Mouse (Mus musculus) hindbrain, embryonic 16.5 days (tissue): ENCODE data around the gene Mysm1. TPM values are rescaled to one million over a fixed set of nuclear protein-coding genes. Genes with fewer than 3 reads are reported as not detected.

ENCODE experiments used
- ATAC-seq: fragments of 200-750 bp; cut with Nextera tagmentation; 2 replicates; pipeline ENCODE4 v1.8.0; 2017; ENCODE audit warnings: moderate TSS enrichment, moderate library complexity
- H3K27ac ChIP-seq: fragments of 300-500 bp; sonication (generic); 2 replicates; pipeline ENCODE4 v1.5.1; 2014; ENCODE audit warnings: low read depth, mild to moderate bottlenecking, control low read depth, low read length, moderate library complexity
- H3K27me3 ChIP-seq: fragments of 300-500 bp; sonication (generic); replicated peaks from 2 replicates; pipeline ENCODE4 v1.6.1; 2014; ENCODE audit warnings: low read length; ENCODE audit not compliant: control insufficient read depth, insufficient read depth
- H3K36me3 ChIP-seq: fragments of 300-500 bp; sonication (generic); 2 replicates; pipeline ENCODE4 v1.6.1; 2014; ENCODE audit warnings: mild to moderate bottlenecking, low read length, moderate library complexity, mixed read lengths; ENCODE audit not compliant: control insufficient read depth, insufficient read depth
- H3K4me1 ChIP-seq: fragments of 300-500 bp; sonication (generic); 2 replicates; pipeline ENCODE4 v1.6.1; 2014; ENCODE audit warnings: low read depth, low read length; ENCODE audit not compliant: control insufficient read depth, insufficient read depth
- H3K4me2 ChIP-seq: fragments of 300-500 bp; sonication (generic); 2 replicates; pipeline ENCODE4 v1.6.1; 2014; ENCODE audit warnings: mild to moderate bottlenecking, low read length, control low read depth, moderate library complexity
- H3K4me3 ChIP-seq: fragments of 300-500 bp; sonication (generic); 2 replicates; pipeline ENCODE4 v1.5.1; 2014; ENCODE audit warnings: mild to moderate bottlenecking, low read length, control low read depth, moderate library complexity
- H3K9ac ChIP-seq: fragments of 300-500 bp; sonication (generic); 2 replicates; pipeline ENCODE4 v1.6.1; 2014; ENCODE audit warnings: low read depth, mild to moderate bottlenecking, control low read depth, low read length, moderate library complexity
- H3K9me3 ChIP-seq: fragments of 300-500 bp; sonication (generic); 2 replicates; pipeline ENCODE4 v1.6.1; 2014; ENCODE audit warnings: mild to moderate bottlenecking, low read length, moderate library complexity; ENCODE audit not compliant: control insufficient read depth
- WGBS: fragments of 180-500 bp; shearing (Covaris S2); extraction: QIAGEN DNeasy Blood & Tissue Kit; methylation state at CpG from one replicate; pipeline ENCODE4 v1.1.7; 2014; 5-methylcytosine and 5-hydroxymethylcytosine counted together
- polyA plus RNA-seq: library from polyadenylated mRNA; unstranded; fragments of >200 nt; fragmentation: Nextera tagmentation; extraction: Ambion mirVana; gene quantifications from 2 replicates; pipeline ENCODE4 v1.2.1, GENCODE M21; 2015

Gene Mysm1
- polyA plus RNA-seq, 1 experiment from 2014 or later = 22.4 TPM

DNA sequence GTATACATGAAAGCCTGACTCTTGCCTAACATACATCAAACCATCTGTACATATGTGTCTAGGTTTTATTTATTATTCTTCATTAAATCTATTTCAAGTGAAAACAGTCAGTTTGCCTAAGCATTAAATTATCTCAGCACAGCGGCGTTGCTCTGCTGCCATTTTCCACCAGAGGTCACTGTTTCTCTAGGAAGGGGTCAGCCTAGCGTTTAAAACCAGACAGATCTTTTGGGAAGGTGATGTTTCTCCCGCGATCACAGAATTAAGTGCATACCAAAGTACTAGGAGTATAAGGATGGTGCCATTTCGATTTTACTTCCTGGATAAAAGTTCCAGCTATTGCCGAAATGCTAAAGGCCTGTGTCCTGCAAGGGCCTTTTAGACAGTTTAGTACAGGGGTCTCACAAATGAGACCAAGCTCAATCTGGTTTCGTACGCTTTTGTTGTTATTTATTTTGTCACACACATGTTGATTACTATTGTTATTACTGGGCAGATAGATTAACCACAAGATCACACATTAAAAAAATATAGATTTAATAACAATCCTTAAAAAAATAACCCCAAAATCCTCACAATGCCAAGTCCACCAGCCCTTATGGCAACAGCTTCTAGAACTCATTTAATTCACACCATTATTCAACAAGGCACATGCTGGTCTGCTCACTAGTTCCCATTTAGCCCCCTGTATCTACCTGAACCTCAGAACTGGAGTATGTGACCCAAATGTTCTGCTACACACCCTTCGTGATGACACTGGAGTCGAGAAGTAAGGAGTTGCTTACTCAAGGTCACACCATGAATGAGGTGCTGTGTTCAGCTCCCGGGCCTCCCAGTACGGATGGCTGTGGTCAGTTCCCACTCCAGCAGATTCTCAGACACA lies 29.5 kb upstream of the Mysm1 start:
- peak; percentile 90 for ATAC-seq
- Histone ChIP-seq H3K27me3 (no peaks in the 10 kb centered on the region), H3K4me3 (no peak overlapping the region), H3K9me3 (no peaks in the 10 kb centered on the region), H3K27ac (no peak overlapping the region), H3K4me2 (no peak overlapping the region), H3K9ac (no peak overlapping the region), H3K4me1 (peaks cover 2% of the 10 kb centered on the region; the same call in 1 of the 2 replicates), H3K36me3 (no peaks in the 10 kb centered on the region)
- 44% methylated on average over 13 of the region's 13 CpGs for WGBS

GRCm38 (mm10) chr4:95007759-95008158 lies 28.9 kb upstream of the Mysm1 start:
- 61% methylated on average over 8 of the region's 8 CpGs for WGBS
- no peaks in the 10 kb centered on the region for H3K9me3 ChIP-seq
- H3K27ac ChIP-seq = no peak overlapping the region
- H3K4me2 ChIP-seq = no peak overlapping the region
- H3K27me3 ChIP-seq = no peaks in the 10 kb centered on the region
- no peak overlapping the region for H3K9ac ChIP-seq
- ATAC-seq = peak; percentile 45
- peaks cover 2% of the 10 kb centered on the region; the same call in 1 of the 2 replicates for H3K4me1 ChIP-seq
- H3K36me3 ChIP-seq = no peaks in the 10 kb centered on the region
- H3K4me3 ChIP-seq = no peak overlapping the region

- H3K4me3 ChIP-seq = no peak overlapping the region
- no peak overlapping the region for H3K27ac ChIP-seq
- H3K36me3 ChIP-seq = no peaks in the 10 kb centered on the region
- 69% methylated on average over 6 of the region's 6 CpGs for WGBS
- H3K9ac ChIP-seq = no peak overlapping the region
- no peak overlapping the region for H3K4me2 ChIP-seq
- H3K9me3 ChIP-seq = no peaks in the 10 kb centered on the region
- H3K27me3 ChIP-seq = no peaks in the 10 kb centered on the region
- ATAC-seq = no peak
- peaks cover 2% of the 10 kb centered on the region; the same call in 1 of the 2 replicates for H3K4me1 ChIP-seq
Observed at GRCm38 (mm10) chr4:95005251-95005830, 26.4 kb upstream of the Mysm1 start.

DNA sequence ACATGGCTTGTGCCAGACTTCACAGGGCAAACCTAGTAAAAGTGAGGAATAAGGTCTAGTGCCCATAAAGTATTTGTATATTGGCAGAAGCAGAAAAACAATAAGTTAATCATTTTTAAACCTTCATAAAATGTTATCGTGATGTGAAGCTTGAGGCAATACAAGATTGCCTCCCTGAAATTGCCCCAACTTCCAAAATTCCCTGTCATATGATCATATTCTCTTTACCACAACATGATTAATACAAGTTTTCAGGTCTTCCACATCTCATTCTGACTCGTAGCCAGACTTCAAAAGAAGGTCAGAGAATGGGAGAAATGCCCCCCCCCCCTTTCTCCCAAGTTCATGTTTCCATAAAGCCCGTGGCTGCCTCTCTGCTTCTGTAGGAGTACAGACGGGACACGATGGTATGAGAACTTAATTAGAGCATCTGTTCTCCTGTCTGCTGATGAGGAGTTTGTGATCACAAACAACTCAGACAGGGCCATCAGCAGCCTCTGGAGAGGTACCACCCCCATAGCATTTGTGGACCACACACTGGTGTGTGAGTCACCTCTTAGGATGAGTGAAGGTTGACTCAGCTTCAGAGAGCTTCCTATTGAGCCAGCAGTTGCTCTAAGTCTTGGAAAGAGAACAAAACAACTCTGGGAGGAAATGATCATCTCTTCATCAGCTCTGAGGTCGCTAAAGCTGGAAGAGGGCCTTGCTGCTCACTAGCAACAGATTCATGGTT lies 22.3 kb upstream of the Mysm1 start:
- Histone ChIP-seq H3K4me2 (no peak overlapping the region), H3K36me3 (no peaks in the 10 kb centered on the region), H3K4me3 (no peak overlapping the region), H3K9ac (no peak overlapping the region), H3K27me3 (no peaks in the 10 kb centered on the region), H3K9me3 (no peaks in the 10 kb centered on the region), H3K4me1 (no peaks in the 10 kb centered on the region), H3K27ac (no peak overlapping the region)
- no peak for ATAC-seq
- WGBS = 63% methylated on average over 6 of the region's 6 CpGs

DNA sequence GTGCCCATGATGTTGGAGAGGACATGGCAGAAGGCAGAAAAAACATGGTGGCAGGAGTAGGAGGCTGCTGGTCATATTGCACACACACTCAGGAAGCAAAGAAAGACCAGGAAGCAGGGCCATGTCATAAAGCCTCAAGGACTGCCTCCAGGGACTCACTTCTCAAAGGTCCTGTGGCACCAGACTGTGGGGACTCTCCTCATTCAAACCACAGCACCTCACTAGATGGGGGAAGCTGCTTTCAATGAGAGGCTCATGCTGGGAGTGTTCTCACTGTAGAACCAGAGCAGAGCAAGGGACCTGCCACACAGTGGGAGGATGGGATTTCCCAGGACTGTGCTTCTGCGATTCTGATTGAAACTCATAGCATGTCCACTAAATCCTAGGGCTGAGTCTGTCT lies 21.2 kb upstream of the Mysm1 start:
- no peak overlapping the region for H3K4me2 ChIP-seq
- H3K9me3 ChIP-seq = no peaks in the 10 kb centered on the region
- no peak for ATAC-seq
- H3K4me3 ChIP-seq = no peak overlapping the region
- 84% methylated on average over 1 of the region's 1 CpGs for WGBS
- no peak overlapping the region for H3K9ac ChIP-seq
- no peaks in the 10 kb centered on the region for H3K36me3 ChIP-seq
- no peak overlapping the region for H3K27ac ChIP-seq
- no peaks in the 10 kb centered on the region for H3K27me3 ChIP-seq
- no peaks in the 10 kb centered on the region for H3K4me1 ChIP-seq

DNA sequence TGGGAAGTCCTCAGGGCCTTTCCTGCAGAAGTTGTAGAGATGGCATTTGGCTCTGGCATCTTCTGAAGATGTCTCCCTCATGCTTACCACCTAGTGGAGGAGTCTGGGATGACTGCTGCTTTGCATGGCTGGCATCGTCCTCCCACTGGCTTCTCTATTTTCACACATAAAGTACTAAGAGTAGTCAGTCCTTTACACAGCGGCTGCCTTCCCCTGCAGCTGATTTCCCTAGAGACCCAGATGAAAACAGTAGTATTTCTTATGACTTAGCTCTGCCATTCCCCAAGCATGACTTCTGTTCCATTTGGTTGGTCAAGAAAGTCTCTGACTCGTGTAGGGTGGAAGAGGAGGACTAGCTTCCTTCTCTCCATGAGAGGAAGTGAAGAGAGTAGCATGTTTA lies 20.3 kb upstream of the Mysm1 start:
- no peak for ATAC-seq
- no peaks in the 10 kb centered on the region for H3K4me1 ChIP-seq
- no peaks in the 10 kb centered on the region for H3K27me3 ChIP-seq
- no peak overlapping the region for H3K27ac ChIP-seq
- H3K36me3 ChIP-seq = no peaks in the 10 kb centered on the region
- H3K9ac ChIP-seq = no peak overlapping the region
- H3K9me3 ChIP-seq = no peaks in the 10 kb centered on the region
- no peak overlapping the region for H3K4me3 ChIP-seq
- WGBS = 62% methylated on average over 3 of the region's 3 CpGs
- no peak overlapping the region for H3K4me2 ChIP-seq

GRCm38 (mm10) chr4:94995862-94996261 lies 17.0 kb upstream of the Mysm1 start:
- Histone ChIP-seq H3K27me3 (no peaks in the 10 kb centered on the region), H3K9me3 (no peaks in the 10 kb centered on the region), H3K9ac (no peak overlapping the region), H3K4me2 (no peak overlapping the region), H3K4me1 (no peaks in the 10 kb centered on the region), H3K4me3 (no peak overlapping the region), H3K36me3 (no peaks in the 10 kb centered on the region), H3K27ac (no peak overlapping the region)
- WGBS = 77% methylated on average over 4 of the region's 4 CpGs
- ATAC-seq = no peak

DNA sequence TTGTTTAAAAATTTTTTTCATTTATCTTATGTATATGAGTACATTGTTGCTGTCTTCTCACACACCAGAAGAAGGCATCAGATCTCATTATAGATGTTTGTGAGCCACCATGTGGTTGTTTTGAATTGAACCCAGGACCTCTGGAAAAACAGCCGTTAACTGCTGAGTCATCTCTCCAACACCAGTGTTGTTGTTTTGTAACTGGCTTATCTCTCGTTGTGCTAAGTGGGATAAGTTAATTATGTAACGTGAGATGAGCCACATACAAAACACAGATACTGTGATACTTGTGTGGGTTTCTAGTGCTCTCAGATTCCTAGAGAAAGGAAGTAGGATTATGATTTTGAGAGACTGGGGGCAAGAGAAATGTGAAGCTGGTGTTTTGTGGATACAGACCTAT lies 11.3 kb upstream of the Mysm1 start:
- ATAC-seq = no peak
- H3K4me2 ChIP-seq = no peak overlapping the region
- no peak overlapping the region for H3K27ac ChIP-seq
- H3K27me3 ChIP-seq = no peaks in the 10 kb centered on the region
- no peaks in the 10 kb centered on the region; the same call in 1 of the 2 replicates for H3K4me1 ChIP-seq
- H3K9me3 ChIP-seq = no peaks in the 10 kb centered on the region
- 69% methylated on average over 3 of the region's 3 CpGs for WGBS
- H3K9ac ChIP-seq = no peak overlapping the region
- no peak overlapping the region for H3K4me3 ChIP-seq
- H3K36me3 ChIP-seq = no peaks in the 10 kb centered on the region

- Histone ChIP-seq H3K9me3 (no peaks in the 10 kb centered on the region), H3K9ac (no peak overlapping the region), H3K27ac (no peak overlapping the region), H3K36me3 (no peaks in the 10 kb centered on the region), H3K4me1 (no peaks in the 10 kb centered on the region; the same call in 1 of the 2 replicates), H3K27me3 (no peaks in the 10 kb centered on the region), H3K4me2 (no peak overlapping the region), H3K4me3 (no peak overlapping the region)
- WGBS = 18% methylated on average over 4 of the region's 4 CpGs
- ATAC-seq = no peak
Observed at GRCm38 (mm10) chr4:94987725-94988124, 8.8 kb upstream of the Mysm1 start.
